Mouse (Mus musculus): ENCODE results near the gene Defb20.

- TF ChIP-seq CTCF (IDR thresholded peaks at IDR 0.05; ENCODE audit: insufficient read depth, low read length) (peak; percentile 76), POLR2A (IDR thresholded peaks at IDR 0.05; ENCODE audit: borderline replicate concordance, extremely low read depth, low read depth, low read length) (no peak)
These were observed 39.6 kb upstream of the Defb20 start for GRCm38 (mm10) chr2:152436983-152437860.

Measured in lung, adult 2 months (tissue).